Mouse (Mus musculus) G1E (cell line): ENCODE results near the gene Sh3rf1. TPM values are rescaled to one million over a fixed set of nuclear protein-coding genes. Genes with fewer than 3 reads are reported as not detected.

Experiments
- ATAC-seq: 2 replicates; pipeline ENCODE4 v1.8.0; 2016; ENCODE audit warnings: mild to moderate bottlenecking; ENCODE audit not compliant: insufficient number of reproducible peaks, poor library complexity, low FRiP score, severe bottlenecking; ENCODE audit errors: extremely low read depth
- DNase-seq: peaks from one replicate; pipeline ENCODE4 v3.0.0; 2012; ENCODE audit warnings: low spot score
- H3K27me3 ChIP-seq: 2 replicates; pipeline ENCODE4 v1.6.1; 2012; ENCODE audit warnings: mild to moderate bottlenecking, low read length, inconsistent platforms; ENCODE audit not compliant: insufficient read depth
- H3K36me3 ChIP-seq: replicated peaks from 2 replicates; pipeline ENCODE3; 2012; ENCODE audit warnings: mild to moderate bottlenecking, inconsistent platforms
- H3K4me1 ChIP-seq: 2 replicates; pipeline ENCODE4 v1.6.1; 2012; ENCODE audit warnings: low read depth, low read length, inconsistent platforms, mixed read lengths; ENCODE audit not compliant: insufficient read depth
- H3K4me3 ChIP-seq: 2 replicates; pipeline ENCODE4 v1.5.1; 2012; ENCODE audit warnings: low read depth, mild to moderate bottlenecking, inconsistent platforms, low read length, moderate library complexity, mixed read lengths
- H3K9me3 ChIP-seq: replicated peaks from 2 replicates; pipeline ENCODE4 v1.6.1; 2012; ENCODE audit warnings: inconsistent platforms
- CTCF ChIP-seq: IDR thresholded peaks from 2 replicates; pipeline ENCODE4 v1.5.1; 2012; ENCODE audit warnings: low read depth, low read length, inconsistent platforms, mixed read lengths
- GATA1 ChIP-seq: IDR thresholded peaks from 2 replicates; pipeline ENCODE4 v1.6.1; 2012; ENCODE audit warnings: borderline replicate concordance, low read length, inconsistent platforms, mixed read lengths
- GATA2 ChIP-seq: IDR thresholded peaks from 2 replicates; pipeline ENCODE4 v1.6.1; 2012; ENCODE audit warnings: low read depth, low read length, inconsistent platforms, borderline replicate concordance
- POLR2AphosphoS5 ChIP-seq: IDR thresholded peaks from 2 replicates; pipeline ENCODE4 v1.6.1; 2012; ENCODE audit warnings: low read depth, low read length, inconsistent platforms; ENCODE audit not compliant: insufficient replicate concordance
- TAL1 ChIP-seq: conservative IDR thresholded peaks from 2 replicates; pipeline ENCODE4 v1.6.1; 2012; ENCODE audit warnings: low read depth, low read length, inconsistent platforms, mixed read lengths
- polyA plus RNA-seq: library from polyadenylated mRNA; stranded (reverse); fragments of >175 nt; gene quantifications from 2 replicates; pipeline ENCODE4 v1.2.3, GENCODE M21; 2012
- total RNA-seq, 2 experiments: library from RNA; stranded (forward) in 1 of 2; stranded (reverse) in 1 of 2; fragments of 200-1000 nt in 1 of 2; fragments of >200 nt in 1 of 2; fragmentation: Nextera tagmentation in 1 of 2; gene quantifications; 2 replicates each; pipeline ENCODE4 v1.2.3; 2014 to 2017

Sh3rf1 gene
- total and polyA plus RNA-seq, 3 experiments, result 2.3 to 4.0 (median 2.6) TPM

DNA sequence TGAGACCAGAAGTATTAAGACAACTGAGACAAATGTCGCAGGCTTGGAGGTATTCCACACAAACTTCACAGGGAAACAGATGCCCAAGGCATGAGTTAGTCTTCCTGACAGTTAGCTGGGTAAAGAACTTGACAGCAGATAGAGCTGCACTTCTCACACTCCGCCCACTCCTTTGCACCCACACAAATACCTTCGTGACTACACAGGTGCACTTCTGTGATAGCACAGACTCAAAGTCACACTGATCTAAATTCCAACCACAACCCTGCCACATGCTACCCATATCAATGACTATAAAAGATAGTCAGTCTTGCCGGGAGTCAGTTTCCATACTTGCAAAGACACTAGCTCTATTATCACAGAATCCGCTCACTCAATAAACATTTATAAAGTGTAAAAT is 202.4 kb downstream of the Sh3rf1 start:
- Histone ChIP-seq H3K4me1 (peaks cover 33% of the 10 kb centered on the region), H3K27me3 (peaks cover 3% of the 10 kb centered on the region; the same call in 1 of the 2 replicates), H3K4me3 (no peak overlapping the region), H3K36me3 (no peaks in the 10 kb centered on the region), H3K9me3 (peaks cover 2% of the 10 kb centered on the region; the same call in 1 of the 2 replicates)
- no peak for TF ChIP-seq POLR2AphosphoS5
- TF ChIP-seq TAL1, result peak; percentile 75
- TF ChIP-seq GATA2, result no peak
- TF ChIP-seq CTCF, result no peak
- DNase-seq, result no peak
- ATAC-seq, result peak; percentile 58

DNA sequence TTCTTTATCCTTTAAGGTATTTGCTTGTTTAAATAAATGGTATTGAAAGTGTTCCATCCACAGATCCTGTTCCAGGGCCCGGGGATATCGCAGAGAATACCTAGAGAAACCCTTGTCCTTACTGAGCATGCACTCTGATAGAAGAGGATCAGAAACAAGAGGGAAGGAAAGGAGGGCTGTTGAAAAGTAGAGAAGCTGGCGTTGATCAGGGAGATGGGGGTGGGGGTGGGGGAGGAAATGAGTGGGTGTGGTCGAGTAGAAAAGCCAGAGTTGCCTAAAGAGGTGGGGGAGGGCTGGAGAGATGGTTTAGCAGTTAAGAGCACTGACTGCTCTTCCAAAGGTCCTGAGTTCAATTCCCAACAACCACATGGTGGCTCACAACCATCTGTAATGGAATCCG is 203.0 kb downstream of the Sh3rf1 start:
- Histone ChIP-seq H3K4me1 (peaks cover 31% of the 10 kb centered on the region), H3K4me3 (peak overlapping the region; percentile 5; the same call in 1 of the 2 replicates), H3K36me3 (no peaks in the 10 kb centered on the region), H3K9me3 (peaks cover 2% of the 10 kb centered on the region; the same call in 1 of the 2 replicates), H3K27me3 (peaks cover under 1% of the 10 kb centered on the region; the same call in 1 of the 2 replicates)
- no peak for DNase-seq
- ATAC-seq, result peak; percentile 5; the same call in 1 of the 2 replicates
- TF ChIP-seq GATA1, result no peak
- TF ChIP-seq GATA2, result no peak
- no peak for TF ChIP-seq CTCF
- no peak for TF ChIP-seq POLR2AphosphoS5
- TF ChIP-seq TAL1, result no peak

DNA sequence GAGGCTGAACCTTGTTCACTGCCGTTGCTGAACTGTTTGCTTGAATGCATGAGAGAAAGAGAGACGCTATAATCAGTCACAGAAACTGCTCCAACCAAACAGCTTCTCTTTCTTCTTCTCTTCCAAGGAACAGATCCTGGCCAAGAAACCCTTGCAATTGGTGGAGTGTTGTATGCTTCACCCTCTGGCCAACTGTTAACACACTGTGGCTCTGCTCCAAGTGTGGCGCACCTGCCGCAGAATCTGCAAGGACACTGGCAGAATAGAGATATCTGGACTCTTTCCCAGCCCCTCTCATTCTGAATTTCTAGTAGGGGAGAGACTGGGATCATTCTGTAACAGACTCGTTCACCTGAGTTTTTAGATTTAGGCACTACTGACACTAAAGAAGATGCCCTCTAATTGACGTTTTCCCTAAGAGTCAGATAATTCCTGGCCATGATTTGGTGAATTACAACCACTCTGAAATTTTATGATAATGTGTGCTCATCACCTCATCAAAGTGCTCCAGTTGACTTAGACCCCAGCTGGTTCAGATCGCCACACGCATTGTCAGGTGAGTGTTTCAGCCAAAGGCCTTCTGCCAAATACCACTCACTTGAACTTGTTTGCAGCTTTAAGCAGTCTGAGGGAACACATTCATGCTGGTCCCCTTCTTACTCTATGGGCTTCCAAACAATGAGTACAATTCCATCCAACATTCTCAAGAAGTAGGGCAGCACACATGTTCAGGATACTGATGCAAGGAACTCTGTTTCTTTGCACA is 204.4 kb downstream of the Sh3rf1 start:
- Histone ChIP-seq H3K27me3 (no peaks in the 10 kb centered on the region), H3K36me3 (no peaks in the 10 kb centered on the region), H3K4me1 (peaks cover 30% of the 10 kb centered on the region), H3K4me3 (no peak overlapping the region), H3K9me3 (no peaks in the 10 kb centered on the region)
- DNase-seq (no peak), ATAC-seq (no peak)
- TF ChIP-seq TAL1, result no peak
- TF ChIP-seq CTCF, result no peak
- no peak for TF ChIP-seq GATA2
- TF ChIP-seq POLR2AphosphoS5, result no peak
- TF ChIP-seq GATA1, result no peak

DNA sequence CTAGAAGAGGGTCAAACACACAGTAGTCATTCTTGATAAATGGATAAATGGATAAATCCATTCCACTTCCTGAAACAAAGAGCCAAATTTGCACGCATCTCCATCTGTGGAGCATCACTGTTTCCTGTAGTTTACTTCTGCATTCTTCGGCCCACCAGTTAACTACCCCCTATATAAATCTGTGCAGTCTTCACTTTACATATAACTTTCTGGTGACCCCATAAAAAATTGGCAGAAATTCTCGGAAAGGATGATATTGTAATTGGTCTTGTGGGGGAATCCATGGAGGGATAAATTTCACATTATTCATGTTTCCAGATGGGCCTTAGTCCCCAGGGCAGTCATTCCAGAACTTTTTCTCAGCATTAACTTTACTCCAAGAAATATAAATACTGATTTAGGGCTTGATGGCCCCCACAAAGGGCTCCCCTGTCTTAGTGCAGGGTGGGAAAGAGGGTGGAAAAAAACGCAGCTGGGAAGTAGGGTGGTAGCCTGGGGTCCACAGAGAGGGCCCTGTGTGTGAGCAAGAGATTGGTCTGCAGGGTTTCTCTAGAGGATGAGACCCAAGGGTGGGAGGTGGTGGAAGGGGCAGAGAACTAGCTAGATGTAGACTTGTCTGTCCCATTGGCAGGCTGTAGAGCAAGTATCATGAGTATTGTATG is 205.3 kb downstream of the Sh3rf1 start:
- ATAC-seq, result no peak
- H3K27me3 ChIP-seq, result no peaks in the 10 kb centered on the region
- DNase-seq, result no peak

DNA sequence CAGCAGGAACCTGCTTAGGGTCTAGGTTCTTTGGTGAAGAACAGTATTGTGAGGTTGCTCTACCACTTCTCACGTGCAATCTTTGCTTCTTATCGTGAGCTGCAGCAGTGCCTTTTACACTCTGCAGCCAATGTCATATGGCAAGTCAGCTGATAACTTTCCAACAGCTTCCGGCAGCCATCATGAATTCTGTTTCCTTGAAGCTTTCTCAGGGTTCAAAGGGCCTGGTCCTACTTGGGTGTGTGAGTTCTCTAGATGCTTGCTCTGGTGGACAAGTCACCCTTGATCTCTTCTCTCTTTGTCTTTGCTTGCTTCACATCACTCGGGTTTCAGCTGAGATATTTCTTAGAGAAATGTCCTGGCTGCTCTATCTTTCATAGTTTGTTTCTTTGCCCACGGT is 211.8 kb downstream of the Sh3rf1 start:
- peaks cover 8% of the 10 kb centered on the region for H3K9me3 ChIP-seq
- H3K27me3 ChIP-seq, result 0 out of 2 replicates have a peak, but pooled peaks cover 3% of the 10 kb centered on the region
- H3K4me1 ChIP-seq, result no peaks in the 10 kb centered on the region
- H3K4me3 ChIP-seq, result no peak overlapping the region
- no peaks in the 10 kb centered on the region for H3K36me3 ChIP-seq
- DNase-seq (no peak), ATAC-seq (no peak)
- TF ChIP-seq POLR2AphosphoS5 (no peak), GATA2 (no peak), CTCF (no peak), GATA1 (no peak), TAL1 (no peak)

More for the DNA sequence above, 205.3 kb downstream of the Sh3rf1 start:
- TF ChIP-seq POLR2AphosphoS5, result no peak
- no peak for TF ChIP-seq TAL1
- TF ChIP-seq GATA1, result no peak
- TF ChIP-seq CTCF, result no peak
- TF ChIP-seq GATA2, result no peak
- H3K9me3 ChIP-seq, result no peaks in the 10 kb centered on the region
- peaks cover 29% of the 10 kb centered on the region for H3K4me1 ChIP-seq
- no peaks in the 10 kb centered on the region for H3K36me3 ChIP-seq
- H3K4me3 ChIP-seq, result no peak overlapping the region

DNA sequence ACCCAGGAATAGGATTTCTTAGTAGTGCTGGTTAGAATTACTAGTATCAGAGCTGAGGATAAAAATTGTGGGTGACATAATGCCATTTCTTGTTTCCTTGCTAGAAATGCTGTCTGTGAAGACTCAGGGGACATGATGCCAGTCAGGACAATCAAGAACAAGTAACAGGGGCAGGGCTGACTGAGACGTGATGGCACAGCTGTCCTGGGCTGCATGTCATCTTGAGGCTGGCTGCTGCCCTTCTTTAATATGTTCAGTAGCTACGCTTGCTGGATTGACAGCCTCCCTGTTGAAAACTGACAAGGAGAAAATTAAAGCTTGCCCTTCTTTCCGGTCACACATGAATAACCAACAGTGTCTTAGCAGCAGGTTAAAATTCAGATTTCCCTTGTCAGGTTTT is 212.5 kb downstream of the Sh3rf1 start:
- H3K4me1 ChIP-seq, result no peaks in the 10 kb centered on the region
- no peak overlapping the region for H3K4me3 ChIP-seq
- H3K27me3 ChIP-seq, result 0 out of 2 replicates have a peak, but pooled peaks cover 3% of the 10 kb centered on the region
- no peaks in the 10 kb centered on the region for H3K36me3 ChIP-seq
- no peak for DNase-seq
- ATAC-seq, result no peak
- no peak for TF ChIP-seq POLR2AphosphoS5
- peaks cover 11% of the 10 kb centered on the region for H3K9me3 ChIP-seq
